Mouse (Mus musculus): ENCODE measurements around the gene Slc27a5. TPM values are rescaled to one million over a fixed set of nuclear protein-coding genes. Genes with fewer than 3 reads are reported as not detected.

The Slc27a5 gene
- under 1 TPM in 1 of 2 experiments, not detected in 1; 0.20 TPM for total RNA-seq (2021)
- long read RNA-seq, experiment 1, partial matches to known transcripts = 0 of 1 reads
- long read RNA-seq, experiment 1, other reads (novel, unspliced or antisense) = 0 of 1 reads
- long read RNA-seq, experiment 2, partial matches to known transcripts = 1 of 2 reads
- long read RNA-seq, experiment 2, other reads (novel, unspliced or antisense) = 0 of 2 reads

DNA sequence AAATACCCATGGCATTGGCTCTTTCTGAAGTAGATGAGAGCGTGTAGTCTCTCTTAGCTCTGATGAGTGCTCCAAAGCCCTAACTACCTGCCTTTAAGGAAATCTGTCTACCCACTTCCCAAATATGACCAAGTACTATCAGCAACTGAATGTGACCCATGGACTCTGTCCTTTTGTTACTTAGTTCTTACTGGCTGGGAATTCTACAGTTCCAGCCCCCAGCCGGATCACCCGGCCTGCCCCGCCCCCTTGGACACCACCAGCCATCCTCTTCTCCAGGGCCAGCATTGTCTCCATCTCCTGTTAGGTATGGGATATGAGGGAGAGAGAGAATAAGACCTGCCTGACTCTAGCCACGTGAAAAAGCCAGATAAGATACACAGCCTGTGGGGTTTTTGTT, at the start of gene Slc27a5:
Gene Slc27a5, minus strand, starts transcription at position 140 of the 400 bp plus-strand sequence.
- DNase-seq = no peak

GRCm38 (mm10) chr7:13046084-13046483, 48.1 kb upstream of the Slc27a5 start:
- DNase-seq = peak; percentile 67 to 77

- DNase-seq = no peak
Measured at GRCm38 (mm10) chr7:13044254-13044625, 46.2 kb upstream of the Slc27a5 start.

DNA sequence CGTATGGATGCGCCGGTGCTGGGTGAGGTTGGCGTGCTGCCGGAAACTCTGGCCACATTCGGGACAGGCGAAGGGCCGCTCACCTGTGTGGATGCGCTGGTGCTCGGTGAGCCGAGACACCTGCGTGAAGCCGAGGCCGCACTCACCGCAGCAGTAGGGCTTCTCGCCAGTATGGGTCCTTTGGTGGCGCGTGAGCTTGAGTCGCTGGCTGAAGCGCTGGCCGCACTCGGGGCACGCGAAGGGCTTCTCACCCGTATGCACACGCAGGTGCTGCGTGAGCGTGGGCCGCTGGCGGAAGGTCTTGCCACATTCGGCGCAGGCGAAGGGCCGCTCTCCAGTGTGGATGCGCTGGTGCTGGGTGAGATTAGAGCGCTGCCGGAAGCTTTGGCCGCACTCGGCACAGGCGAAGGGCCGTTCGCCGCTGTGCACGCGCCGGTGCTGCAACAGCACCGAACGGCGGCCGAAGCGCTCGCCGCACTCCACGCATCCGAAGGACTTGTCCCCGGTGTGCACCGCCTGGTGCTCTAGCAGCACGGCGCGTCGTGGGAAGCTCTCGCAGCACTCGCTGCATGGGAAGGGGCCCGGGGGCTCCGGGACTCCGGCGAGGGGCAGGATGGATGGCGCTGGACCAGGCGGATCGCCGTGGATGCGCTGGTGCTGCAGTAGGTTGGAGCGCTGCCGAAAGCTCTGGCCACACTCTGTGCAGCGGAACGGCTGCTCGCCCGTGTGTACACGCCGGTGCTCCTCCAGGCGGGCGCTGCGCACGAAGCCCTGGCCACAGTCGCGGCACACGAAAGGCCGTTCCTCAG, 45.7 kb upstream of the Slc27a5 start:
- peak in 1 of 2 experiments; percentile 66 for DNase-seq

DNA sequence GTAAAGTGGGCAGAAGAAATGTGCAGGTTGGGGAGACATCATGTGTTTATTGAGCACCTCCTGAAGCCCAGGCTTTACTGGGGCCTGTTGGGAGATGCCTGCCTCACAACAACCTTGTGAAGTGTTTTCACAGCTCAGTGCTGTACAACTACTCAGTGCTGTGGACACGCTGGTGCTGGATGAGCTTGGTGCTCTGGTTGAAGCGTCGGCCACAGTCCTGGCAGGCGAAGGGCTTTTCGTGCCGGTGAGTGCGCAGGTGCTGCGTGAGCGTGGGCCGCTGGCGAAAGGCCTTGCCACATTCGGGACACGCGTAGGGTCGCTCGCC, 45.1 kb upstream of the Slc27a5 start:
- no peak for DNase-seq

GRCm38 (mm10) chr7:13042511-13042910, 44.5 kb upstream of the Slc27a5 start:
- no peak for DNase-seq

DNA sequence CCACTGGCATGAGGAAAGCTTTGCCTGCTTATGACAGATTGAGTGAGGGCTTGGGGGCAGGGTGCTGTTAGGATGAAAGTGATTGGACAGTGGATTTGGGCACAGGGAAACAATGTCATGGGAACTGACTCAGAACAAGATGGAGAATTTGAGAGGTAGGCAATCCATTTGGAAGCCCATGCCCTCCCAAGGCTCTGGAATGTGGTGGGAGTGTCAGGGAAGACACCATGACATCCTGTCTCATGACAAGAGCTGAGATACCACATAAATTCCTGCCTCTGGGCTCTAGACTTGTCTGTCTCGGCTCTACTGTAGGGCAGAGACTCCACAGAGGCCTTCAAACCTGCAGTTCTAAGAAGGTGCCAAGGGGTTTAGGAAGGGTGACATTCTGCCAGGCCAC, 43.3 kb upstream of the Slc27a5 start:
- DNase-seq = no peak

GRCm38 (mm10) chr7:13039181-13039580, 41.2 kb upstream of the Slc27a5 start:
- DNase-seq = no peak

- peak; percentile 47 to 49 for DNase-seq
Measured at GRCm38 (mm10) chr7:13038621-13039169, 40.7 kb upstream of the Slc27a5 start.

DNA sequence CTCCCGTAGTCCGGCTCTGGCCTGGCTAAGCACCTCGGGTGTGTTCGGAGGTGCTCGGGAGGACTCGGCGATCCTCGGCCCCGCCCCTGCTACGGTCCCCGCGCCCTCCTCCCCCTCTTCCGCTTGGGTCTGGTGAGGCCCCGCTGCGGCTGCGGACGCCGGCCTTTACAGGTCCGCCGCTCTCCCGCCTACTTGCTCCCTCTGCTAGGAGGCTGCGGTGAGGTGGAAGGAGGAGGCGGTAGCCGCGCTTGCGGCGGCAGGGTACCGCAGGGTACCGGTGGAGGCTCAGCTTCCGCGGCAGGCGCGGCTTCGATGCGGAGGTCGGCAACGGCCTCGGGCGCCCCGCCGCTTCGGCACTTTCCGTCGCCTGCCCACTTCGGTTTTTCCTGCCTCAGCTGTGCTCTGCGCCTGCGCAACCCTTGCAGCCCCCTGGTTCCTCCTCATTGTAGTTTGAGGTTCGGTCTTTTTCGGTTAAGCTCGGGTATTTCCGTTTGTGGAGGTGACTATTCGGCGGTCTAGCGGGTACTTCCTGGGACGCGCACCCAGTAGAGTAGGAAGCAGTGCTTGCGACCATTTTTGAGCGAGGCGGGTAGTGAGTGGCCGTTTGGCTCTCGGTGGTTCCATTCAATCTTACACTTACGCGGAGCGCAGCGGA, 40.0 kb upstream of the Slc27a5 start, which contains the start of gene Ube2m:
Gene Ube2m, minus strand, starts transcription at position 375 of the 655 bp plus-strand sequence.
- DNase-seq = peak; percentile 99

GRCm38 (mm10) chr7:13037366-13037765, 39.4 kb upstream of the Slc27a5 start:
- DNase-seq = no peak

DNA sequence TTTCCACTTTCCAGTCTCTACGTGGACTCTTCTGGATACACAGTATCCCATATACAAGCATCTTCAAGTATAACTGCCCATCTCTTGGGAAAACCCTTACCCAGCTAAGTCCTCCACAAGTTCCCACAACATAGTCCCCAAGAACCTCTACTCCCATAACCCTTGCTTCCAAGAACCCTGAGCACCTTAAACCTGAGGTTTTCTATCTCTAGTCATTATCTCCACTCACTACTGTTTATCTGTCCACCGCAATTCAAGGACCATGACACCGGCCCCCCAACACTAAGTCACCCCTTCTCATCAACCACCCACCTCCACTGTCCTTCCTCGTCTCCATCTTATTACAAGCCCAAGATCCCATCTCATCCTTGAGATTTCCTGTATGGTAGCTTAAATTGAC, 38.8 kb upstream of the Slc27a5 start:
- no peak for DNase-seq

- DNase-seq = peak in 1 of 2 experiments; percentile 27
Measured at GRCm38 (mm10) chr7:13035211-13035855, 37.3 kb upstream of the Slc27a5 start.

DNA sequence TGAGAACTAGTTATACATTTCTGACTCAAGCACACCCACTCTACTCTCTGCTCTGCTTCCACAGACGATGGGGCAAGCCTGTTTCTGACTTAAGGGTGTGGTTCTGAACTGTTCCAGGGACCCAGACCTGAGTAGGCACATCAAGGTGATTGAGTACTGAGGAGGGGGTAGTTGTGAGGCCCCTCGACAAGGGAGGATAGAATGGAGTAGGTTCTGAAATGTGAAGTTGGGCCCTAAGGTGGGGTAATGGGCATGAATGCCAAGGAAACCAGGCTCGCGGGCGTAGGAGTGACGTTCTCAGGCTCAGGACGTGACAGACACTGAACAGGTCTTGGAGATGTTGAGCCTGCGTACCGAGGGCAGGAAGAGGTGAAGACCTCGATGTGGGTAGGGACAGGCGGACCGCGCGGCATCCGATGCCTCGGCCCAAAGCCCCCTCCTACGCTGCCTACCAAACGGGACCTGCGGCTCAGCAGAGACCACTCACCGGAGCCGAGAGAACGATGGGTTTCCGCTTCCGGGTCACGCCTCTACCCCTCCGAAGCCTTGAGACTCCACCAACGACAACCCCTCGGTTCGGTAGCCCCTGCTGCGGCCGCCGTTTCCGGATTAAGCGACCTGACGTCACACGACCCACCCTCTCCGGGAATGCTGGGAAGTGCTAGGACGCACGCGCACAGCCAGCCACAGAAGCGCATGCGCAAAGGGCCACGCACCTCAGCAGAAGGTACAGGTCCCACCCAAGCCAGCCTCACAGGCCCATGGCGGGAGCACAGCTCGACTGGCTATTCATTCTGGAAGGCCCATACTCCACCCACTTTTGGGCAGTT, 36.4 kb upstream of the Slc27a5 start, which contains the start of gene Chmp2a:
Gene Chmp2a, minus strand, starts transcription at position 660 of the 830 bp plus-strand sequence.
- peak; percentile 97 to 98 for DNase-seq

GRCm38 (mm10) chr7:13033451-13034147, 35.6 kb upstream of the Slc27a5 start:
- no peak for DNase-seq

- no peak for DNase-seq
Measured at GRCm38 (mm10) chr7:13032541-13032940, 34.5 kb upstream of the Slc27a5 start.

DNA sequence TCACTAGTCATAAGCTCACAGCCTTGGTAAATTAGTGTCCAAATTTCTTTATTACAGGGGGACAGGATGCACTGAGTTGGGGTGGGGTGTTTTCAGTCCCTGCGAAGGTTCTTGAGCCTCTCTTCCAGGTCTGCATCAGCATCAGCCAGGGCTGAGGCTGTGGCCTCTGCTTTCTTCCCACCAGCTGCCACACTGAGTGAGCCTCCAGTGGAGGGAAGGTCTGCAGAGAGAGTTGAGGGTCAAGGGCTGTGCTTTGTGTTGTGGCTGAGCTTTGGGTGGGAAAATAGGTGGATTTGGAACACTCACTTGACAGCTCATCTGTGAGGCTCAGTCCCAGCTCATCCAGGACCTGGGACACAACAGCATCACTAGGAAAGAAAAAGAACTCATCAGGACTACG, 34.0 kb upstream of the Slc27a5 start:
- DNase-seq = no peak

DNA sequence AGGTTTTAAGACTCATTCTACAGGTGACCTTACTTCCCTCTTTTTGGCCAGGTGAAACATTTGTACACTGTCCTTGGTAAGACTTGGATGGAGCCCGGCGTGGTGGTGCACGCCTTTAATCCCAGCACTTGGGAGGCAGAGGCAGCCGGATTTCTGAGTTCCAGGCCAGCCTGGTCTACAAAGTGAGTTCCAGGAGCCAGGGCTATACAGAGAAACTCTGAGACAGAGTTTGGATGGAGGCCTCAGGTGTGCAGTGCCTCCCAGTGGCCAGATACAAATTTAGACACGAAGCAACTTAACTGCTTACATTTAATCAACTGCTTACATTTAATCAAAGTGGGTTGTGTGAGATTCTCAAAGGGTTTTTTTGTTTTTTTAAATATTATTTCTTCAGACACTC, 33.1 kb upstream of the Slc27a5 start:
- DNase-seq = no peak

- DNase-seq = no peak
Measured at GRCm38 (mm10) chr7:13028986-13029385, 31.0 kb upstream of the Slc27a5 start.

DNA sequence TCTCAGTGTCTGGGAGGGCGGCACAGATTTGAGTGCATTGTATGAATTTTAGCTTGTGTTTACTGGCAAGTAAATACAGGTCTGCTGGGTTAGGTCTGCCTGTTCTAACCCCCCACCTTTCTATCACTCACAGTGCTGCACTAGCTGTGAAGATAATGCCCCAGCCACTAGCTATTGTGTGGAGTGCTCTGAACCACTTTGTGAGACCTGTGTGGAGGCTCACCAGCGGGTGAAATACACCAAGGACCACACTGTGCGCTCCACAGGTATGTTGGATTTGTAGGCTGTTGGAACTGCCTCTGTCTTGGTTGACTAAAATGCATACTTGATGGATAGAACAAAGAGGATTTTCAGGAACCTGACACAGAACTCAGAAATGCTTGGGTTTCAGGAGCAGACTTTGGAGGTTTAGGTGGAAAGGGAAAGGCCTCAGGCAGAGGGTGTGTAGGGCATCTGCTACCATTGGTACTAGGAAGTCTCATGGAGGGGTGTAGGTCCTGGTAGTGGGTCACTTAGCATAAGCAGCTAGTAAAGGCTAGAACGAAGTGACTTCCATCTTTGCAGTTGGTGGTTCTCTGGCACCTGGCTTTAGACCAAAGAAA, 27.6 kb upstream of the Slc27a5 start:
- DNase-seq = no peak

All from adrenal gland, postnatal 36 days (tissue).